Mouse (Mus musculus): ENCODE data around the gene Dcxr. TPM values are rescaled to one million over a fixed set of nuclear protein-coding genes. Genes with fewer than 3 reads are reported as not detected.
"Not testable (repeated sequence)": the region's sequence is repeated elsewhere in the genome, so short reads cannot be mapped to it uniquely, and the experiment has no call there.

Dcxr gene
- total RNA-seq, 1 experiment: 43.6 TPM

DNA sequence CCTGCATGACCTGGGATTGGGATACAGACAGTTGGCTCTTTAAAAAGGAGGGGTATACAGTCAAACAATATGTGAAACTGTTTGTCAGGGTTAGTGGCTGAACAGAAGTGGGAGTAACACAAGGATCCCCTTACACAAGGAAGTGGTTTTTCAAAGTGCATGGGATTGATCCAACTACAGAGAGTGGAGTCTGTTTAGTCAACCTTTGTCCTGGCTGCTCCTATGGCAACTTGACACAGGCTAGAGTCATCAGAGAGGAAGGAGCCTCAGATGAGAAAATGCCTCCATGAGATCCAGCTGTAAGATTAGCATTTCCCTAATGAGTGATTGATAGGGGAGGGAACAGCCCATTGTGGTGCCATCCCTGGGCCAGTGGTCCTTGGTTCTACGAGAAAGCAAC is 41.1 kb upstream of the Dcxr start:
- no peak for DNase-seq (ENCODE audit: low read depth, low spot score)
- H3K4me3 ChIP-seq (ENCODE audit: insufficient read depth in 1 of 2, low read depth in 1 of 2, low read length in 2 of 2, poor library complexity in 1 of 2, severe bottlenecking in 1 of 2): no peak overlapping the region
- peaks cover 0 to 15% of the 10 kb centered on the region in 2 experiments; a peak in 2 of 4 replicates for H3K4me1 ChIP-seq (ENCODE audit: control insufficient read depth in 2 of 2, insufficient read depth in 2 of 2, low read length in 2 of 2, poor library complexity in 1 of 2)
- in situ Hi-C loops (cut with MboI; ENCODE audit: low sequenced_read_pairs in 2 of 2, unreplicated experiment in 2 of 2): no loop called here
- no peaks in the 10 kb centered on the region for H3K9me3 ChIP-seq (ENCODE audit: control insufficient read depth, insufficient read depth, low read depth, low read length)
- TF ChIP-seq CHD2 (IDR thresholded peaks at IDR 0.05; ENCODE audit: low read depth, low read length) (no peak), MAFK (IDR thresholded peaks at IDR 0.05; ENCODE audit: insufficient read depth, low read depth, low read length) (no peak), HCFC1 (IDR thresholded peaks at IDR 0.05; ENCODE audit: borderline replicate concordance, insufficient read depth, low read length) (no peak), ZC3H11A (IDR thresholded peaks at IDR 0.05; ENCODE audit: borderline replicate concordance, low read depth, low read length) (no peak), ZNF384 (IDR thresholded peaks at IDR 0.05; ENCODE audit: low read depth, low read length) (no peak)
- no peak overlapping the region for H3K27ac ChIP-seq (ENCODE audit: insufficient read depth, low read depth, low read length, poor library complexity, severe bottlenecking)
- H3K9ac ChIP-seq (ENCODE audit: insufficient read depth, low read depth, low read length, poor library complexity, severe bottlenecking): no peak overlapping the region
- H3K36me3 ChIP-seq (ENCODE audit: control insufficient read depth, insufficient read depth, low read length, poor library complexity, severe bottlenecking): no peaks in the 10 kb centered on the region

DNA sequence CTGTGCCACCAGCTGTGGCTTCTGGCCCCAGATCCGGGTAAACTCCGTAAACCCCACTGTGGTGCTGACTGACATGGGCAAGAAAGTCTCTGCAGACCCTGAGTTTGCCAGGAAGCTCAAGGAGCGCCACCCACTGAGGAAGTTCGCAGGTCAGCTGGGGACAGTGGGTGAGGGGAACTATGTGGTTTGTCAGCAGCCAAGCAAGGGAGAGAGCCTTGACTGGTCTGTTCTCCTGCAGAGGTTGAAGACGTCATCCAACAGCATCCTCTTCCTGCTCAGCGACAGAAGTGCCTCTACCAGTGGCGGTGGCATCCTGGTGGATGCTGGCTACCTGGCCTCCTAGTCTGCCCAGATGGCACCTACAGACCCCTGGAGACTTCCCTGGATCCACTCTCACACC is 39.9 kb upstream of the Dcxr start:
- H3K4me3 ChIP-seq (ENCODE audit: insufficient read depth in 1 of 2, low read depth in 1 of 2, low read length in 2 of 2, poor library complexity in 1 of 2, severe bottlenecking in 1 of 2); H3K9me3 ChIP-seq (ENCODE audit: control insufficient read depth, insufficient read depth, low read depth, low read length); H3K27ac ChIP-seq (ENCODE audit: insufficient read depth, low read depth, low read length, poor library complexity, severe bottlenecking); H3K36me3 ChIP-seq (ENCODE audit: control insufficient read depth, insufficient read depth, low read length, poor library complexity, severe bottlenecking); DNase-seq (ENCODE audit: low read depth, low spot score); H3K9ac ChIP-seq (ENCODE audit: insufficient read depth, low read depth, low read length, poor library complexity, severe bottlenecking); in situ Hi-C loops (cut with MboI; ENCODE audit: low sequenced_read_pairs in 2 of 2, unreplicated experiment in 2 of 2): not testable (repeated sequence)
- H3K4me1 ChIP-seq (ENCODE audit: control insufficient read depth in 2 of 2, insufficient read depth in 2 of 2, low read length in 2 of 2, poor library complexity in 1 of 2): peaks cover 0 to 15% of the 10 kb centered on the region in 2 experiments; a peak in 2 of 4 replicates

DNA sequence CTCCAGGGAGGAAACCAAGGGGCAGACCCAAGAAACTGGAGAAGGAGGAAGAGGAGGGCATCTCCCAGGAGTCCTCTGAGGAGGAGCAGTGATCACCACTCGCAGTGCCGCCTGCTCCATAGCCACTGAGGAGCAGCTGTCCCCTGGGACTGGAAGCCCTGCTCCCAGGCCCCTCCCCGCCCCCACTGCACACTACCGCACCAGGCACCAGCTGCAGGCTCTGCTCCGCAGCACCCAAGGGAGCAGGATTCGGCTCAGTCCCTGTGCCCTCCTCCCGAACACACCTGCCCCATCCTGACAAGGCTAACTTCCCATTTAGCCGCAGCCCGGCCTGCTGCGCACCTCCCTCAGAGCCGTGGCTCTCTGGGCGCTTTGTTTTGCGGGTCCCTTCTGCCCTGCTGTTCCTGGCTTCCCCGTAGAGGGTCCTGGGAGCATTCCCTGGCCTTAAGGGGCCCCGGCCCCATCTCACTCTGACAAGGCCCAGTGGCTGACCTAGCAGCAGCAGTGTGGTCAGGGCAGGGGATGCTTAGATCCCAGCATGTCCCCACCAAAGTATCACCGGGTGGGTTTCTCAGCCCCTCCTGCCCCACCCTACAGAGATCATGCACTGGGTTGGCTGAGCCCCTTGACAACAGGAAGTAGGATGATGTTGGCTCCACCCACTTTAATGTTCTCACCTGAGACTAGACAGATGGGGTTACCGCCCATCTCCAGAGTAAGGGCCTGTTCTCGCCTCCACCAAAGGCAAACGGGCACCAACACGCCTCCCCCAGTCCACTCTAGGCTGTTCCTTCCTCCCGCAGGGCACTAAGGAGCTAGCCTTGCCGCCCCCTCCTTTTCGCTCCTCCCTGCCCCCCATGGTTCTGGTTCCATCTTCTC is 36.3 kb upstream of the Dcxr start:
- DNase-seq (ENCODE audit: low read depth, low spot score); in situ Hi-C loops (cut with MboI; ENCODE audit: low sequenced_read_pairs in 2 of 2, unreplicated experiment in 2 of 2); H3K9ac ChIP-seq (ENCODE audit: insufficient read depth, low read depth, low read length, poor library complexity, severe bottlenecking); H3K36me3 ChIP-seq (ENCODE audit: control insufficient read depth, insufficient read depth, low read length, poor library complexity, severe bottlenecking); H3K27ac ChIP-seq (ENCODE audit: insufficient read depth, low read depth, low read length, poor library complexity, severe bottlenecking); H3K9me3 ChIP-seq (ENCODE audit: control insufficient read depth, insufficient read depth, low read depth, low read length): not testable (repeated sequence)
- H3K4me1 ChIP-seq (ENCODE audit: control insufficient read depth in 2 of 2, insufficient read depth in 2 of 2, low read length in 2 of 2, poor library complexity in 1 of 2): peaks cover 0 to 13% of the 10 kb centered on the region in 2 experiments; a peak in 2 of 4 replicates
- peak overlapping the region in 1 of 2 experiments; percentile 45; a peak in 2 of 4 replicates for H3K4me3 ChIP-seq (ENCODE audit: insufficient read depth in 1 of 2, low read depth in 1 of 2, low read length in 2 of 2, poor library complexity in 1 of 2, severe bottlenecking in 1 of 2)

DNA sequence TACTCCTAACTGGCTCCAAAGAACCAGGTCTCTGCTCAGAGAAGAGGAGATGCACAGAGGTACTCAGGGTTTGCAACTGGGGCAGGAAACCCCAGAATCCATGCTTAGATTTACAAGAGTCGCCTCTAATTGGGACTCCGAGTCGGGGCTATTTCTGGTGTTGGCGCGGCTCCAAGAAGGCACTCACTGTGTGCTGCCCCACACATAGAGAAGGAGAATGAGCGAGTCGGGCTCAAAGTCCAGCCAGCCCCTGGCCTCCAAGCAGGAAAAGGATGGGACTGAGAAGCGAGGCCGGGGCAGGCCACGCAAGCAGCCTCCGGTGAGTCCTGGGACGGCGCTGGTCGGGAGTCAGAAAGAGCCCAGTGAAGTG is 35.6 kb upstream of the Dcxr start, which contains the start of gene Hmga1b:
Gene Hmga1b, plus strand, starts transcription at position 123 of the 370 bp plus-strand sequence.
- H3K9ac ChIP-seq (ENCODE audit: insufficient read depth, low read depth, low read length, poor library complexity, severe bottlenecking); H3K9me3 ChIP-seq (ENCODE audit: control insufficient read depth, insufficient read depth, low read depth, low read length); H3K27ac ChIP-seq (ENCODE audit: insufficient read depth, low read depth, low read length, poor library complexity, severe bottlenecking); in situ Hi-C loops (cut with MboI; ENCODE audit: low sequenced_read_pairs in 2 of 2, unreplicated experiment in 2 of 2); DNase-seq (ENCODE audit: low read depth, low spot score); H3K36me3 ChIP-seq (ENCODE audit: control insufficient read depth, insufficient read depth, low read length, poor library complexity, severe bottlenecking): not testable (repeated sequence)
- H3K4me1 ChIP-seq (ENCODE audit: control insufficient read depth in 2 of 2, insufficient read depth in 2 of 2, low read length in 2 of 2, poor library complexity in 1 of 2): peaks cover 0 to 13% of the 10 kb centered on the region in 2 experiments; a peak in 1 of 4 replicates
- peak within 1 kb of the TSS in 1 of 2 experiments; percentile 45; a peak in 2 of 4 replicates for H3K4me3 ChIP-seq (ENCODE audit: insufficient read depth in 1 of 2, low read depth in 1 of 2, low read length in 2 of 2, poor library complexity in 1 of 2, severe bottlenecking in 1 of 2)
